Mouse (Mus musculus) urinary bladder, postnatal 4 days (tissue): ENCODE measurements at regions not wholly inside any gene's neighbourhood (a gene's known extent, or its start where the extent isn't known, plus 50 kb on each side); places are given as distances from the start of the nearest gene placed in this dataset.

Experiments
- DNase-seq, 2 experiments: peaks; one replicate each; pipeline ENCODE4 v3.0.0; 2021 to 2022; ENCODE audit warnings: low spot score in 2 of 2

DNA sequence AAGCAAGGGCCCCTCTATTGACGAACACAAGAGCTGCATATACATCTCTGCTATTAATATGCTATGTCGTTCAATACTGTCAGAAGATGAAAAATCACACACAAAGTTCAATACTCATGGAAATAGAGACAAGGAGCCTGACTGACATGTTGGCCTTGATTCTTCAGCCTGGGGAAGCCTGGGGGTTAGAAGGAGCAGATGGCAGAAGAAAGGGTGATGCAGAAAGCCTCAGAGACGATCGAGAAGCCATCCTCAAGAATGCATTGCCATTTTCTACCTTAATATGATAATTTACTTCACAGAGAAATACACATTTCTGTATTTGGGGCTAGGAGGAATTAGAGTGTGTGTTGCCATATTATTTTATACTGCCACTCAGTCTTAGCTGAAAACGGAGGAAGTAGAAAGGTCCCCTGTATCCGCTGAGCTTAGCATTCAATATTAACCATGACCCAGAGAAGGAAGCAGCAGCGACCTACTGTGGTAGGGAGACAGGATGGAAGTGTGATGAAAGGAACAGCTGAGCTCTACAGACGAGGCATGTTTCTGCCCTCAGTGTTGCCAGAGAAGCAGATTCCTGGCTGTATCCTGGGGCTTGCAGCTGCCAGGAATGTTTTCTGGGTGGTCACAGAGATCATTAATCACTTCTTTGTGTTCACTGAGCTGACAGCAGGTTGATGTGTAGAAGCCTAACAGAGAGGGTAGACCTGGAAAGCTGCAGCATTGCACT is 105.2 kb downstream of the Lrig3 start:
- no peak for DNase-seq

DNA sequence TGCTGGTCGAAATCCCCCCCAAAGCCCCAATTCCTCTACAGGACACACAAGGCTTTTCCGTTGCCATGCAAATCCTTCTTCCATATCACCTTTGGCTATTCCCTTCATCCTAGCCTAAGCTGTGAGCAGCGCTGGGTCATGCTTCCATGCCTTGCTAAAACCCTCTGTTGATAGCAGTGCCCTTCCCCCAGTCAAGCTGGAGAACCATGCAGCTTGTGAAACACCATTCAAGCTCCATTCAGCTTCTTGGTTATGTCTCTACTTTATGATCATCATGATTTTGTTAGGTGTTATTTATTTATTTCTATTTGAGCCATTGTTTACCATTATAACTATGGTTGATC is 105.7 kb downstream of the Lrig3 start:
- no peak for DNase-seq

DNA sequence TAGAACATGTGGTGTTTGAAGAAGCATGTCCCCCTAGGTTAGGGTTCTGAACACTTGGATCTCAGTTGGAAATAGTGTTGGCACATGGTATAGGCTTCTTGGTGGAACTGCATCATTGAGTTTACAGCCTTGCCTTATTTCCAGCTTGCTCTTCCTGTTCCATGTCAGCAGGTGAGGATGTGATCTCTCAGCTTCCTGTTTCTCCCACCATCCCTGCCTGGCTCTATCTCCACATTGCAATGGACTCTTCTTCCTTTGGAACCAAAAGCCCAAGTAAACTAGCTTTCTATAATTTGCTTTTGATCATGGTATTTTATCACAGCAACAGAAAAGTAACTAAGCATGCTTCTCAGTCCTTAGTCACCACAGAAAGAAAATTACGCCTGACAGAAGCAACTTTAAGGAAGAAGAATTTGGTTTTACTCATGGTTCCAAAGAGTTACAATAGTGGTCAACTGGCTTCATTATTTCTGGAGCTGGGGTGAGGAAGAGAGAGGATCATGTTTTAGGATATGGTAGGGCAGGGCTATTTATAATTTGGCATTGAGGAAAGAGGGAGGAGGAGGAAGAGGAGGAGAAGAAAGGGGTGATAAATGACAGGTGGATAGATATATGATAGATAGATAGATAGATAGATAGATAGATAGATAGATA is 111.5 kb downstream of the Lrig3 start:
- DNase-seq: no peak

DNA sequence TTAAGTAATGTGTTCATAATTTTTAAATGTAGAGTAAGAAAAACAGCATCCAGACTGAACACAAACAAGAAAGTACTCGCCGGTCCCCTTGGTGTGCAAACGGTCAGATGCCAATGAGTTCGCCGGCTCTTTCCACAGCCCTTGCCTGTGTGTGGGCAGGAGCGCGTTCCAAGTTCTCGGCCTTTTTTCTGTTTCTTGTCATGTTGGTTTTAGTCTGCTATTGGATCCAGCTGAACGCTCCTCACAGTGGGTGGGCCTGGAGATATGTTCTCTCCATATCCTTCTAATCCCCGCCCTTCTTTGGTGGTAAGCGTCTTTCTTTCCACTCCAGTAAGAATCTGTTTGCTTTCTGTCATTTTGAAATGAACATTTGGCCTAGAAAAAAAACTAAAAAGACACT is 116.6 kb downstream of the Lrig3 start:
- peak in 1 of 2 experiments; percentile 35 for DNase-seq

DNA sequence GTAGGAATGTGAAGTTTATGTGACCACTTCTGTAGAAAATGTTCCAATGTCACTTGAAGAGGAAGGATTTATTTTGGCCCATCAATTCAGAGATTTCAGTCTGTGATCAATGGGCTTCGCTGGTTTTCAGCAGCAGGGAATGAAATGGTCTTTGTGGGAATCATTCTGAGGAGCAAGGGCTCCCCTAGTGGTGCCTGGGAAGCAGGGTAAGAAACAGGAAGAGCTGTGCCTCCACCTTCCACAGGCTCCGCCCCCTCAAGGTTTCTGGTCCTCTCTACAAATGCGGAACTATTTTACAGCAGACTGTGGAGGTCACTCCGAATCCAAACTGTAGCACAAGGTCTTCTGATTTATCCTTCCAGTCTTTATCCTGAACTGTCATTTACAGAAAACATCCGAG is 120.7 kb downstream of the Lrig3 start:
- DNase-seq: no peak

DNA sequence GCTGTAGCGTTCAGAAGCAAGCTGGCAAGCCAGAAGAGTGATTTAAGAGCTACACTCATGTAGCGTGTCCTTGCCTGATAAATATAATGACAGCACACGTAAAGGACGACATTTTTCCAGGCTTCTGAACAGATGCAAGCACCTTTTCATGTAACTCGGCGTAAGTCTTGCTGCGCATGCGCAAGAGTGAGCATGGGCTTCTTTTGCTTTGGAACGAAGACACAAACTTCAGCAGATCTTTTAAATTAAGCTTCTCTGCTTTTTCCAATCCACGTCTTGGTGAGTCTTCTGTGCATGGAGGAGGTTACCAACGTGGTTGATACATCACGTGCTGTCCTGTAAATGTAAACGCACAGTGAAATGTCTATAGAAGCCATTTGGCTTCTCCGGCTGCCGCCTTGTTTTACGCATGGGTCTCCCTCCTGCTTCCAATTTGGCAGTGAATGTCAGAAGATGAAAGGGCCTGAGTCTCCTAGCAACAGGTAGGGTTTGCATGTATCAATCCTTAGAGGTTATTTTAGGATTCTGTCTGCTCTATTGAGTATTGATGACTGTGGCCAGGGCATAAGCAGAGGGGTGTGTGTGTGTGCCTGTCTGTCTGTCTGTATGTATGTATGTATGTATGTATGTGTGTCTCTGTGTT is 128.4 kb downstream of the Lrig3 start:
- no peak for DNase-seq

DNA sequence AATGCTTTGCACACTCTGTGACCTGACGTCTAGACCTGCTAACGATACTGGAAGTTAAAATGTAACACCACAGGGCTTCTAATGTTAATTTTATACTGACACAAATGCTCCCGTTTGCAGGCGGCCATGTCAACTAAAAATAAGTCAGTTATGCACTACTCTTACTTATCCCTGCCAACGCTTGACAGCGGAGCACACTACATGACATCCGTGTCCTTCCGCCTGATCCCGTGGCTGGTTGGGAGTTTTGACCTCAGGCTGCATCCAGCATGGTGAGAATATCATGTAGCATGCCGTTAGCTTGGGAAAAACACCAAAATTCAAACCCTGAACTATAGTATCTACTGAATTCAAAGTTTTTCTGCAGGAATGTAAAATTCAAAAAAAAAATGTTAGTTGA is 131.9 kb downstream of the Lrig3 start:
- DNase-seq: no peak

DNA sequence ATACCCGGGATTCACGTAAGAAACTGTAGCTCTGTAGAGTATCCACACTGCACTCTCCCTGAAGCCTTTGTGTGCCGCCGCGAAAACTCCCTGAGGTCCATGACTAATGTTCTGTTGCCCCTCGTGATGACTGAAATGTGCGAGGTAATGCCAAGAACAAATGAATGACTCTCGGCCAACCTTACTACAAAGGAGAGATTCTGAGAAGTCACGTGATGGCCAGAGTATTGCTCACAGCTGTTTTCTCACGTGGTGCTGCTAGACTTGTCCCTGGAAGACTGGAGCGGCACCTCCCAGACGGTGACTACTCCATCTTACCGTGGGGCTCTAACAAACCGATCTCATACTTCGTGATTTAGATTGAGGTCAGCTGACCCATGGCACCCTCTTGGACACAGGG is 136.9 kb downstream of the Lrig3 start:
- no peak for DNase-seq

DNA sequence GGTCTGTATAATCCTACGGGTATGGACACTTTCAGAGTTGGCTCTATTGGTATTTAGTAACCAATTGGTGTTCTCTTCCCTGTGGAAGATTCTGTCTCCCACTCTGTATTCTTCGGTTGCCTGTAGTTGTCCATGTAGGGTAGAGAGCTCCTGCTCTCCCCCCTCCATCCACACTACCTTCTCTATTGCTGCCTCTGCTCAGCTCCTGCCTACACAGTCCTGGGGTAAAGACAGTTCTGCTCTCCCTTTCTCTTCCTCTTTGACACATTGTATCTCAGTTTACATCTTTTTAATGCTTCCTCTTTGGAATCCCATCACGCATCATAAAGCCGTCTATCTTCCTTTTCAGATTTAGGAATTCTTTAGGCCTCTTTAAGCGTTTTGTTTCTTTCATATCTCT is 147.1 kb downstream of the Lrig3 start:
- DNase-seq: no peak

DNA sequence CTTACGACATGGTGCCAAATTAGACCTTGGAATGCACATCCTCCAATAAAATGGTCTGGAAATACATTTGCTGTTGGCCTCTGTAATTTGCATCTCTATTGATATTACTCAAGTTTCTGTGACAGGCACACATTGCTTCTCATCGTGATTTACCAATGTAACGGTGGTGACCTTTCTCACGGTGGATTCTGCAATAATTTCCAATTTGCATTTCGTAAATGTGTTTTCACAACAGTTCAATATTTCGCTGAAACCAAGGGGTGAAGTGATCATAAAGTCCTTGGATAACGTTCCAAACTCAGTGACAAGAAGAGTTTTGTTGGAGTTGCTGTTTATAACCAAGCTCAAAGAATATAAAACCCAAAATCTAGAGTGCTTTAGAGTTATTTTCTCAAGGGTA is 149.4 kb downstream of the Lrig3 start:
- DNase-seq: no peak

DNA sequence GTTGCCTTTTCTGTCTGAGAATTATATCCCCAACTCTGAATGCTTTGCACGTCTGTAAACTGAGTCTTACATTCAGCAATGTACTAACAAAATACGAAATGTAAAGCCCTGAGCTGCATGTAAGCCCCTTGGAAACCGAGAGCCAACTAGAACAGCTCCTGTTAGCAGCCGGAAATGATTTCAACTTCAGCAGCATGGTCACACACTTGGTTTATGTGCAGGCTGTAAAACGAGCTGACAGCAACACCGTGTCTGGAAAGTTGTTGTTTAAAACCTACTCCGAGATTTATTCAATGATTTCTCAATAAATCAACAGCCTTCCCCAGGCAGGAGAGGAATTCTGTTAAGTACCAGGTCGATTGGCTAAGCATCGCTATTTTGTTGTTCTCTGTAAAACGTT is 155.7 kb downstream of the Lrig3 start:
- DNase-seq: no peak

DNA sequence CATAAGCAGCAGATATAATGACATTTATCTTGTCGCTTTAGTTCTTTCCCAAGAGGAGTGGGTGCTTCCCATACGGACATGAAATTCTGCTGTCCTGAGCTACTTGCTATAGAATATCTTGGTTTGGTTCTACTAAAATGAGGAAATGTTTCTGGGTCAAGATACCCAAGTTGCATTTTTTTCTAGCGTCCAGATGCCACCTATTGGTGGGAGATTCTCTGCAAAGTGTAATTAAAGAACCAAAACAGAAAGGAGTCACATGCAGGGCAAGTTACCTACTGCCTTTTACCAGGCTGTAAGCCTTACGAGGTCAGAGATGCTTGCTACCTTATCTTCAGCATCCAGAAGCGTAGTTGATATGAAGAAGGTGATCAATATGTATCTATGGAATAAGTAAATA is 156.5 kb downstream of the Lrig3 start:
- no peak for DNase-seq

DNA sequence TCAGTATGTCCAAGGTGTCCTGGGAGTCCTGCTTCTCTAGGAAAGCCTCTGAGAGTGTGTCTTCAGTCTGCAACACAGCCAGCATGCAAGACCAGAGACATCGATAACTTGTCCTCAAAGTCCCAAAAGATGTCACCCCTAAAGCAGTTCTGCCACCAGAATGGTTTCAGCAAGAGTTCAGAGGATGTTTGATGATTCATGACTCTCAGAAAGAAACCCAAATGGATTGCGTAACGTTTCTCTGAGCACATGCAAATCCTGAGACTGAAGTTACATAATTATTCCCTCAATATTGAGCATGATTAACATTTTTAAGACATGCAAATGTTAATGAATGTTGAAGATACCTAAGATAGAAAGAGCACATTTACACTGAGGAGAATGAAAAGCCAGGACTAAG is 167.2 kb downstream of the Lrig3 start:
- DNase-seq: no peak

DNA sequence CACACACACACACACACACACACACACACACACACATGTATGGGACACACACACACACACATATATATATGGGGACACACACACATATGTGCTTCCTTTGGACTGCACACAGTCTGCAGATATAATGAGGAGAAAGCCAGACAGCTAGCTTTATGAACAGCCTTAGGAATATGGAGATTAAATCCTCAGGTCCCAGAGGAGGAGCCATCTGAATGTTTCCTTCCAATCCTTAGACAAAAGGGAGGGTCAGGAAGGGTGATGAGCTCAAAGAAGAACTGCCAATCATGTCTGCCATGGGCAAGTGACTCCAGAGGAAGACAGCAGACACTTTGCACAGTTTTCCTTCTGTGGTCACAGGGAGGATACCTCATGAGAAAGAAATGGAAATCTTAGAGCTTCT is 168.0 kb downstream of the Lrig3 start:
- no peak for DNase-seq

DNA sequence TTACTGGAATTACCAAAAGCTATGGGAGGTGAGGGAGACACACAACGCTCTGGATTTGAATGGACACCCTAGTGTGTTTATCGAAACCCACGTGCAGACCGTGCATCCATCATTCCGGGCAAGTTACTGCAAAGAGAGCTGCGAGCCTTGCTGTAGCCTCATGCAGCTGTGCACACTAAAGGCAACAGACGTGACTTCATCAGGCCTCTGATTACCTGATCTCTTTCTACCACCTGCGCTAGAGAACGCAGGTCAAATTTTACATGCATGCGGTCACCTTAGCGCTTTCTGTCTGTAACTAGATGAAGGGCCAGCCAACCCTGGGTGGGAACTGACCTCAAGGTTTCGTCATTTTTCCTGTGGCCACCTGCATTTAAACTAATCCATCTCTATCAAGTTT is 172.6 kb downstream of the Lrig3 start:
- DNase-seq: no peak

DNA sequence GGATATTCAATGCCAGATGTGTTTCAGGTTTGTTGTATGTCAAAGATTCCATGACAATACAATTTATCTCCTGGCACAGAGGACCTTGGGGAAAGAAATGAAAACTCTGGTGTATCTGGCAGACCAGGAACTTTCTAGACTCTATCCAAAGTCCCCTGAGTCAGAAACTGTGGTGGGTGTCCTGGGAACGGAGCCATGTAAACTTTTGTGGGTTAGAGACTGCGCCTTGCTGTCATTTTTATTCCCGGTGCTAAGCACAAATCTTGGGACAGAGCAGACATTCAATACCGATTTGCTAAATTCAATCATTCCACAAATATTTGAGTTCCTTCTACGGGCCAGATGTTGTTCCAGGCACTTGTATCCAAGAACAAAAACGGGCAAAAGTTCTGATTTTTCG is 175.6 kb downstream of the Lrig3 start:
- no peak for DNase-seq

DNA sequence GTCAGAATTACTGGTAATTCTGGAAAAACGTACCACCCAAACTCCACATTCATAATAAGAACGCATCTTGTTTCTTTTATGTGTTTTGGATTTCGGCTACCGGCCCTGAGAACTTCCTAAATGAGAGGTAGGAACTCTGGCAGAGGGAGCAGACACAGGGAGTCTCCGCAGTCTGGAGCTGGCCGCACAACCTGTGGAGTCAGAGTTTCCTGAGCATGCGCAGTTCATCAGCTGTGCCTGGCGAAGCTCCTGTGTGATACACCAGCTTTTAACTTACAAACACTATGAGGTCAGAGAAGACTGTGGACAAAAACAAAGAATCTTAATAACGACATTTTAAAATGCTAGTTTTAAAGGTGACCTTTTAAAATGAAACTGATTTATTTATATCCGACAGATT is 177.9 kb downstream of the Lrig3 start:
- DNase-seq: no peak

DNA sequence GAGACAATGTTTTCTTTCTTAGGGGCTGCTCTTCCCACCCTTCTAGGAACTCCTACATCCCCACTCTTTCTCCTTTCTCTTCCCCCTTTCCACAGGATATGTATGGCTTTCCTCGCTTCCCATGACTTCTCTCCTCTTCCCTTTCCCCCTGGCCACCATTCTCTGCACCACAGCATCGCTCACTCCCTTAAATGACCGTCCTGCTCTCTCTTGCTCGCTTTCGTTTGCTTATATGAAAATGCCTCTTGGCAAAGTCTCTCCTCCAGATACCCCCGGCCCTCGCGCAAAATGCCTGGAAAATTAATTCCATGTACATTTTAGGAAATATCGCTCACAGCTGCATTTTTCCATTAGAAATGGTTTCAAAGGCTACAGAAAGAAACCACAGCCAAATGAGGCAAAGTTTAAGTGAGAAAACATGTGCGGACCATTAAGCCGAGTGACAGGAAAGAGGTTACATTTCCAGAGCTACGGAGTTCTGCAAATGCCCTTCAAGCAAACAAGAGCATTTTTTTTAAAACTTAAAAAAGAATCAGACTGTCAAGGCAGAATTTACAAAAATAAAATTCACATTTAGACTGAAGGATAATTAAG is 178.7 kb downstream of the Lrig3 start:
- no peak for DNase-seq

DNA sequence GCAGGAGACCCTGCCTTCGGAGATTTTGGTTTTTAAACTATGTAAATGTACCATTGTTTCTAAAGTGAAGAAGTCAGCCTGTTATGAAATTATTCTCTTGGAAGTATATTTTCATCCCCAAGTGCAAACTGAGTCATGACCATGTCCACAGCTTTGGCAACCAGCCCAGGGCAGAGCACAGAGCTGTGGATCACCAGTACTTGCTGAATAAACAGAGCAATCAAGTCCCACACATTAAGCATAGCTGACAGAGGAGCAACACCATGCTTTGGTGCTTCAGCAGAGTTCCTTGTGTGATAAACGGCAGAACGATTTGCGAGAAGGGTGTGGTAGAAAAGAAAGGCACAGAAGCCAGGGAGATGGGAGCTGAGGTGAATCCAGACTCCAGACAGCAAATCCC is 191.3 kb downstream of the Lrig3 start:
- no peak for DNase-seq

DNA sequence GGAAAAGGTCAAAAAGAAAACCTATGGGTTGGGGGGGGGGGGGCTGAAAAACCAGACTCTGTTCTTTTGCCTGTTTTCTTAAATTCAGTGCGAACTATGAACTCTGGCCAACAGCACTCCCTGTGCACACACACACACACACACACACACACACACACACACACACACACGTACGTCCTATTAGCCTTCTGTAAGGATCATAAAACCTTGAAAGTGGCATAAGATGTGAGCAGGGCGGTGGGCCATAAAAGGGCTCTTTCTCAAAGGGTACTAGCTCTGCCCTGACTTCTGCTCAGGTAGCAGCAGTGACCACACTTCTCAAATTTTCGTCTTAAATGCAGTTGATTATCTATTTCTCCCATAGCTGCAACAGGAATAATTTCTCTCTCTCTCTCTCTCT is 199.2 kb downstream of the Lrig3 start:
- no peak for DNase-seq

DNA sequence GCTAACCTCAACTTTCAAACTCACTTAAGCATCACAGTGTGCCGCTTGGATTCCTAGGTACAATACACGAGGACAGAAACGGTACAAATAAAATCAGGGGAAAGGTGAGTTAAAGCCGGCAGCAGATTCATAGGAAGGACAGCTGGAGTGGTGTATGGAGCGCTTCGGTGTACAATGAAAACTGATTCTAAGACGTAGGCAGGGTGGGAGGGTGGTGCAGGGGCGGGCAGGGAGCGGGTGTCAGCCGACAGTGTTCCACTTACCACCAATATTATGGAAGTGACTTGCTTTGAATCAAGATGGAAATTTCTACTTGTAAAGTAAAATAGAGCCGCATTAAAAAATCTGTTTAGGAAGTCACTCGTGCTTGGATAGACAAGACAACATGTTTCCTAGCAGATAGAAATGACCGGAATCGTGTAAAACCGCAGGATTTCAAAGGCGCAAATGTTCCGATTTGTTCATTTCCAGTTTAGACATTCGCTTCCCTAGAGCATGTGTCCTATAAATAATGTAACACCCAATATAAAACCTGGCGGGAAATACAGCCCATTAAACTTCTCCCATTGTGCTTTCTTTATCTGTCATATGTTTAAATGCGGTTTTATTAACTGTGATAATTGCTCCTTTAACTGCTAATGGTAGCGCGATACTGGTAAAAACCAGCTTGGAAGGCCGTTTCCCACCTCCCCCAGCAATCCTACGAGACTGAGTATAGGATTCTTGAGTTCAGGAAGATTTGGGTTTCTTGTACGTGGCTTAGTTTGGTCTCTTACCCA is 203.3 kb downstream of the Lrig3 start:
- DNase-seq: no peak

DNA sequence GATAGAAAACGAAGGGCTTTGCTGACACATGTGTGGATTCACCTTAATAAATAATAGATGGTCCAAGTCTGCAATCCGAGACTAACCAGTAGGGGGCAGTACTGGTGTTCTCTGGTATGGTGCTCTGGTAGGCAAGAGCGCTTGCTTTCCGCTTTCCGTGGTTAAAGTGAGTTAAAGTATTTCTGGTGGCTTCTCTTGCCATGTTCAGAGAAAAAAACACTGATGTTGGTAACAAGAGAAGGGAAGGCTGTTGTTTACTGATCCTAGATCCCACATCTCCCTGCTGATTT is 203.9 kb downstream of the Lrig3 start:
- DNase-seq: no peak
